Mouse (Mus musculus) naive thymus-derived CD4-positive, alpha-beta T cell, adult 2 months (primary cell): Measurements from ENCODE around the gene Cct6b.

Experiments used
- DNase-seq: peaks from one replicate; pipeline ENCODE4 v3.0.0-alpha.2; 2011; ENCODE audit warnings: low read depth

Cct6b gene

DNA sequence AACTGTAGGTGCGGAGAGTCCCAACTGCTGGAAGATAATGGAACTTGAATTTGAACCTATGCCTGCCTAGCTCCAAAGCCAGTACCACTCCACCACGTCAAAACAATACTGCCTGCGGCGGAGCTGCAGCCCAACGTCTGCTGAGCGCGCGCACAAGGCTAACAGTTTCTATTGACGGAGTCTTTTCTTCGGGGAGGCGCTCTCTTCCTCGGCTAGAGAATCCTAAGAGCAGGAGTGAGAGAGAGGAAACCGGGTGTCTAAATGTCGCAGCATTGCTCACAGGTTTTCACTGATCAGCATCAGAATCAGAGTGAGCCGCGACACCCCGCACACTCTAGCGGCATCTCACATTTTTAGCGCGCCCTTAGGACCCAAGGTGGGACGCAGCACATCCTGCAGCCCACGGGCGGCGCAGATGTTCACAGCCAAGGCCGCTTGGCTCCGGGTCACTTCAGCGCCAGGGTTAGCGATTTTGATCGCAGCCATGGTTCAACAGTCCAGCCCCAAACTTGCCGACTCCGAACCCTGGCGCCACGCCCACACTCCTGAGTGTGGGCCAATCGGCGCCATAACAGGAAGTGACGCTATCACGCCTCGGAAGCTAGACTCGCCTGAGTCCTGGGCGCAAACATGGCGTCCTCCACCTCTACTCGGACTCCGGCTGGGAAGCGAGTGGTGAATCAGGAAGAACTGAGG is at the start of gene Cct6b, which contains the start of gene Zfp830:
Gene Cct6b (minus strand): TSS at position 580 of the 696 bp plus-strand sequence.
Gene Zfp830 (plus strand): TSS at position 604 of the 696 bp plus-strand sequence.
- peak; percentile 93 for DNase-seq

GRCm38 (mm10) chr11:82808485-82808884 is 44.4 kb upstream of the Cct6b start:
- DNase-seq, result no peak

GRCm38 (mm10) chr11:82807370-82807769 is 43.2 kb upstream of the Cct6b start:
- DNase-seq, result no peak

DNA sequence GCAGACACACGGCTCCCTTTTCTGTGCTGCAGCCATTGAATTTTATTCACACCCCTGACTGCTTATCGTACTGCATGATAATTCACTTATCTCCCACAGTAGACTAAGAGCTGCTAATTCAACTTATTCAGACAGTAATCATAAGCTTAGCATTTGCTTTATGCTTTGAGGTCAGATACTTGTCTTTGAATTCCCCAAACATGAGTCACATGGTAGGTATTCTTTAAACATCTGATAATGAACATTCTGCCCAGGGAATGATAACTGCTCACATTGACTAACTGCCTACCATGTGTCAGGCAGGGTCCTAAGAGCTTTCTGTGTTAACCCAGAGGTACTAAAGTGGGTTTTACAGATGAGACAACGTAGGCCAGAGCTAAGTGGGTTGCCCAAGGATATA is 42.5 kb upstream of the Cct6b start:
- no peak for DNase-seq

DNA sequence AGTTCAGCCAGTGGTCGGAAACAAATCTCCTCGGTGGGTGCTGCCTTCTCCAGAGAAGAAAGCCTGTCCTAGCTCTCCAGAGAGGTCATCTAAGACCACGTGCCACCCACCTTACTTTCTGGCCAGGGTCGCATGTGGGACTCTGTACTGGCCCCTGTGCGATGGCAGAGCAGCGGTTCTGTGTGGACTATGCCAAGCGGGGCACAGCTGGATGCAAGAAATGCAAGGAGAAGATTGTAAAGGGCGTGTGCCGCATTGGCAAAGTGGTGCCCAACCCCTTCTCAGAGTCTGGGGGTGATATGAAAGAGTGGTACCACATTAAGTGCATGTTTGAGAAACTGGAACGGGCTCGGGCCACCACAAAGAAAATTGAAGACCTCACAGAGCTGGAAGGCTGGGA is 19.3 kb upstream of the Cct6b start:
- no peak for DNase-seq

DNA sequence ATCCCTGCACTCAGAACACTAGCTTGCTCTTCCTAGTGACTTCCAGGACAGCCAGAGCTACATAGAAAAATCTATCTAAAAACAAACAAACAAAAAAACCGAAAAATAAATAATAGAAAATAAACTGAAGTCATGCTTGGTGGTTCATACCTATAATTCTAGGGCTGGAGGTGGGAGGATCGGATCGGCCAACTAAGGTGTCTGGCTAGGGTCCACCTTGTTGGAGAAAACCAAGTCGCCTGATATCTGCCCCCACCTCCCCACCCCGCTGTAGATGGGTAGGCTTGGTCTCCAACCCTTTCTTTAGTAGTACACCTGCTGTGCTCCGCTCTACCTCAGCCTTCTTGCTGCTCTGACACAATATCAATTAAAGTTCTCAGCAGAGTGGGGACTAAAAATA is 18.1 kb upstream of the Cct6b start:
- DNase-seq, result no peak

DNA sequence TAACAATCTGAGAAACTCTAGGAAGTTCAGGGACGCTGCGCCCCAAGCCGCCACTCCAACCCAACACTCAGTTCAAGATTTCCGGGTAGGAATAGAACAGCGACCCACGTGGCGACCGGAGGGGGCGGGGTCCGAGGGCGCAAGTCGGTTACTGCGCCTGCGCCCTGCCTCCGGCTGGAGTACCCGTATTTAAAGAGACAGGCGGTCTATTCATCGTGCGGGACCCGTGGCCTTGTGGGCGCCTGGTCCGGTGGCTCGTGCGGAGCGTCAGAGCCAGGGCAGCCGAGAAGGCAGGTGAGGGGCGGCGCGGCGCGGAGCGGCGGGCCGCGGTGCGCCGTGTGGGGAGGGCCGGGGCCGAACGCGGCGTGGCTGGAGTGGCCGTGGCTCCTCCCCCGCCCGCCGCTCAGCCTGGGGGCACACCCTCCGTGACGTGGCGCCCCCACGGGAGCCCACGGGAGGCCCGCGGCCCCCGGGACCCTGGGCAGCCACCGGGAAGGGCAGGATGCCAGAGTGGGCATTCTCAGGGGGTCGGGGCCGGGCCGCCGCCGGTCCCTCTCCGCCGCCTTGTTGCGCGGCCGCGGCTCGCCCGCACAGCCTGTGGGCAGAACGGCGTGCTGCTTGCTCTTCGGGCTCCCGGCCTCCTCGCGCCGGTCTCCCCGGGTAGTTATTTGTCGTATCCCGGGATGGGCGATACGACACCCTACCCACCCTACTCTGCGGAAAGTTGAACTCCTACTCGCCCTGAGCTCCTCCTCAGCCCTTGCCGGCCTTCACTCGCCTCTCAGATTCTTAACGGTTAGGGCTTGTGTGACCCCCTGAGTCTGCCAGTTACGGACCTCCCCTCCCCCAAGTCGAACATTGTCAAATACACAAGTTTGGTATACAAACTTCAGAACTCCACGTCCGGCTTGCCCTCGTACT is 17.1 kb upstream of the Cct6b start, which contains the start of gene Lig3:
Gene Lig3 (plus strand): TSS at position 126 of the 921 bp plus-strand sequence.
- DNase-seq, result peak; percentile 96

DNA sequence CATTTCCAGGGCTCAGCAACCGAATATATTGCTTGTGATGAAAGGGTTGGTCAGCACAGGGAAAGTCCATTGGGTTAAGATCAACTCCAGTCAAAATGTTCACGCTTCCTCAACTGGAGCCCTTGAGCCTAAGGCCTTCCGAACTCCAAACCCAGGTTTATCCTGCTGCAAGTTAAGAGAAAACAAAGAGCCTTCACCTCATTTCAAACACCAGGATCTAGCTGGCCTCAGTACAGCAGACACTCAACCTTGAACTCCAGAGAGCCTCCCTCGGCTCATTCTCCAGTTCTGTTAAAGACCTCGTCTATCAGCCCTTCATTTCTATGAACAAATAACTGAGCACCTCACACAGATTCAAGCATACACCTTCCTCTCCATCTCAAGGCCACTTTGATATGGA is 16.0 kb upstream of the Cct6b start:
- DNase-seq, result peak; percentile 26

- DNase-seq, result no peak
Observed at GRCm38 (mm10) chr11:82764438-82764924, 360 bp upstream of the Cct6b start.

DNA sequence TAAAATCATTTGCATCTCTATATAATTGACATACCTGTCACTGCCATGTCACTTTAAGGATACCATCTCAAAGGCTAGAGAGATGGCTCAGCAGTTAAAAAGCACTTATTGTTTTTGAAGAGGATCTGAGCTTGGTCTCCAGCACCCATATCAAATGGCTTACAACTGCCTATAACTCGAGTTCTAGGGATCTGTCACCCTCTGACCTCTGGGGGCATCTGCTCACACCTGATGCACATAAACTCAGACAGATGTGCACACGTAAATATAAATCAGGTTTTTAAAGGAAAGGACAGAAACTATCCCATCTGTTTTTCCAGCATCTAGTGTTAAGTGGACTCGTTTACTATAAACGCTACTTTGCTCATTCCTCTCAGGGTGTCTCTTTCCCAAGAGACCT is 860 bp downstream of the Cct6b start:
- no peak for DNase-seq

DNA sequence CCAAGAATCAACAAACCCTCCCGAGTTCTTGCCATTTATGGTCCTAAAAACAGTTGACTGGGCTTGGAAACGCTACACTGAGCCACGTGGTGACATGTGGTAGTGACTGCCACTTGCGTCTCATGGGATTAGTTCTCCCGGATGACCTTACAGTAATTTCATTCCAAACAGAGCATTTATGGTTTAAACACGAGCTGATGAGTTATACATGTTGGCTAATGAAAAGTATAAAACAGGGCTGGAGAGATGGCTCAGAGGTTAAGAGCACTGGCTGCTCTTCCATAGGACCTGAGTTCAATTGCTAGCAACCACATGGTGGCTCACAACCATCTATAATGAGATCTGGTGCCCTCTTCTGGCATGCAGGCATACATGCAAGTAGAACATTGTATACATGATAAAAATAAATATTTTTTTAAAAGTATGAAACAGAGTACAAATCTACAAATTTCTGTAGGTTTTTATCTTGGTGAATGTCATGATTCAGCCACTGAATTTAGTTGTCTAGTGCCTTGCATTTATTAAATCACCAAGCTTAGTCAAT is 1.8 kb downstream of the Cct6b start:
- DNase-seq, result peak; percentile 20

- DNase-seq, result no peak
Observed at GRCm38 (mm10) chr11:82755919-82756318, 8.2 kb downstream of the Cct6b start.

- no peak for DNase-seq
Observed at GRCm38 (mm10) chr11:82752349-82753115, 11.6 kb downstream of the Cct6b start.

- DNase-seq, result peak; percentile 72
Observed at GRCm38 (mm10) chr11:82746857-82747366, 17.2 kb downstream of the Cct6b start.

DNA sequence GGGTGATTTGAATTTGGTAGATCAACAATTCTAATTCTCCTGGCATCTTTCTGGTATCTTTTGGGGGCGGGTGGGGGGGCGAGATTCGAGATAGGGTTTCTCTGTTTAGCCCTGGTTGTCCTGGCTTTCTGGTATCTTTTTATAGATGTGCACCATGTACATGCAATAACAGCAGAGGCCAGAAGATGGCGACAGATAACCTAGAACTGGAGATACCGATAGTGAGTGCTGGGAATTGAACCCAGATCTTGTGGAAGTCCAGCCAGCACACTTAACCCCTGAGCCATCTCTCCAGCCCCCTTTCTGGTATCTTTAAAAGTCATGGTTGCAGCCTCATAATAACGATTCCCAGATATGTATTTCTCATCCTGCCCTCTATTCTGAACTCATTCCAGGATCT is 18.0 kb downstream of the Cct6b start:
- DNase-seq, result peak; percentile 83

GRCm38 (mm10) chr11:82739006-82739405 is 25.1 kb downstream of the Cct6b start:
- no peak for DNase-seq

DNA sequence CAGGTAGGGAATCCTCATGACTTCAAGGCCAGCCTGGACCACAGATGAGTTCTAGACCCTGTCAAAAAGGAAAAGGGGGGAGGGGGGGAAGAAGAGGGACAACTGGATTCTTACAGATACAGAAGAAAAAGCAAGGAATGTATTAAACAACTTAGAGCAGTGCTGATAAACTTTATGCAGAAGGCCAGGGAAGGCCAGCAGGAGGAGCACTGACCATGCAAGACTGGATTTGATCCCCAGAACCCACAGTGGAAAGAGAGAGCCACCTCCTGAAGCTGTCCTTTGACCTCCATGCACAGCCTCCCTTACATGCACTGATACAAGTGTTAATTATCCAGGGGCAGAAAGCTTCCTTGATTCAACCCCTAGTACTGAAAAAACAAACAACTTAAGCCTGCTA is 29.9 kb downstream of the Cct6b start:
- peak; percentile 10 for DNase-seq

GRCm38 (mm10) chr11:82726862-82727261 is 37.3 kb downstream of the Cct6b start:
- DNase-seq, result no peak

GRCm38 (mm10) chr11:82719294-82719693 is 44.8 kb downstream of the Cct6b start:
- DNase-seq, result no peak

- DNase-seq, result no peak
Observed at GRCm38 (mm10) chr11:82712681-82713080, 51.4 kb downstream of the Cct6b start.

- DNase-seq, result no peak
Observed at GRCm38 (mm10) chr11:82708934-82709333, 55.2 kb downstream of the Cct6b start.

GRCm38 (mm10) chr11:82705082-82705481 is 59.0 kb downstream of the Cct6b start:
- no peak for DNase-seq
